22 mouse cellular contexts compared by ENCODE assay signal in genomic region chr6:143076461-143076860, GRCm38 (mm10). TPM values are rescaled to one million over a fixed set of nuclear protein-coding genes. Genes with fewer than 3 reads are reported as not detected.
A peak's percentile ranks its signal among the peaks of the same experiment; 100 is the strongest.
DNase-seq lines count a peak whose midpoint lies in the region; ATAC-seq lines count a peak whose summit lies in the region.
"Had no signal": no experiment of that assay in that cellular context is flagged by ENCODE, and none has a peak within 500 bp of the region (broad histone marks: within the 10 kb centered on the region; RNA-seq: fewer than 3 reads in every experiment).

No protein-coding gene starts in this region.

- no peaks in the 10 kb centered on the region for H3K9me3 ChIP-seq in hindbrain, embryonic 12.5 days (replicated peaks)
- H3K9me3 ChIP-seq: embryonic facial prominence, embryonic 13.5 days; embryonic facial prominence, embryonic 15.5 days; forebrain, embryonic 10.5 days; forebrain, embryonic 12.5 days had no signal

- H3K36me3 ChIP-seq in hindbrain, embryonic 12.5 days, result peaks cover 66% of the 10 kb centered on the region

- no peak overlapping the region for H3K4me2 ChIP-seq in hindbrain, embryonic 12.5 days (replicated peaks)
- H3K4me2 ChIP-seq: embryonic facial prominence, embryonic 13.5 days; embryonic facial prominence, embryonic 15.5 days; forebrain, embryonic 12.5 days had no signal

- H3K4me3 ChIP-seq in hindbrain, embryonic 12.5 days, result no peak overlapping the region
- H3K4me3 ChIP-seq: embryonic facial prominence, embryonic 13.5 days; embryonic facial prominence, embryonic 15.5 days; erythroblast, embryonic 14.5 days; forebrain, embryonic 10.5 days; forebrain, embryonic 12.5 days had no signal

- no peaks in the 10 kb centered on the region for H3K27me3 ChIP-seq in hindbrain, embryonic 12.5 days
- H3K27me3 ChIP-seq: embryonic facial prominence, embryonic 13.5 days; embryonic facial prominence, embryonic 15.5 days; forebrain, embryonic 12.5 days had no signal

- peak; percentile 60 for DNase-seq in heart, adult 11 months
- no peak for DNase-seq in heart, postnatal 4 days
- DNase-seq in embryo, embryonic 10 days (ENCODE audit: low spot score), result no peak
- DNase-seq: adrenal gland, adult 2 months; adrenal gland, postnatal 10 days; adrenal gland, postnatal 25 days; cerebellum, adult 11-12 months; cerebellum, adult 2 months; cerebellum, adult 9-10 months; cerebellum, postnatal 10 days; cerebellum, postnatal 25 days; embryo, embryonic 11 days had no signal

- ATAC-seq in CD4-positive, CD25-positive, alpha-beta regulatory T cell, adult 4 months, result peak; percentile 35
- ATAC-seq in inflammation-experienced regulatory T-cells, adult 6 months, result peak; percentile 33
- ATAC-seq in hindbrain, embryonic 12.5 days (ENCODE audit: low FRiP score), result no peak
- ATAC-seq: forebrain, embryonic 14.5 days; forebrain, embryonic 16.5 days had no signal

- WGBS in hindbrain, embryonic 12.5 days, result 95% methylated on average over 10 of the region's 10 CpGs

- H3K27ac ChIP-seq in hindbrain, embryonic 12.5 days, result no peak overlapping the region
- H3K27ac ChIP-seq: embryonic facial prominence, embryonic 13.5 days; embryonic facial prominence, embryonic 15.5 days; forebrain, embryonic 10.5 days; forebrain, embryonic 12.5 days had no signal

- no peaks in the 10 kb centered on the region for H3K4me1 ChIP-seq in hindbrain, embryonic 12.5 days
- H3K4me1 ChIP-seq: embryonic facial prominence, embryonic 13.5 days; embryonic facial prominence, embryonic 15.5 days; forebrain, embryonic 10.5 days; forebrain, embryonic 12.5 days had no signal

- no peak overlapping the region for H3K9ac ChIP-seq in hindbrain, embryonic 12.5 days
- H3K9ac ChIP-seq: embryonic facial prominence, embryonic 13.5 days; embryonic facial prominence, embryonic 15.5 days; forebrain, embryonic 12.5 days had no signal

RNA-seq across cellular contexts. Expression of gene C2cd5, which starts 23.5 kb away (rescaled TPM):
- 10 to 100 TPM; 21.5 to 24.9 TPM for total RNA-seq in heart, postnatal 4 days (2021)
- polyA plus RNA-seq in CD4-positive, CD25-positive, alpha-beta regulatory T cell, adult 4 months (2017; shearing (Covaris generic)), result 100 to 1,000 TPM in 1 of 2 experiments, 10 to 100 TPM in 1; 68.3 to 103 TPM
- polyA plus RNA-seq in inflammation-experienced regulatory T-cells, adult 6 months (2017; shearing (Covaris generic)), result 10 to 100 TPM; 50.1 to 82.6 (median 80.9) TPM
- polyA plus RNA-seq in hindbrain, embryonic 12.5 days (2016; fragmentation: Nextera tagmentation; extraction: Ambion mirVana), result 51.0 and 52.6 TPM in 2 replicates
